Mouse (Mus musculus) right cerebral cortex, adult 2 months (tissue): ENCODE data around the gene Kdm6b.
A peak's percentile ranks its signal among the peaks of the same experiment; 100 is the strongest.

Experiments
- DNase-seq, 2 experiments: peaks; one replicate each; pipeline ENCODE4 v3.0.0; 2021 to 2022; ENCODE audit warnings: low spot score in 2 of 2

Kdm6b gene

GRCm38 (mm10) chr11:69413221-69414181, at the start of gene Kdm6b:
Kdm6b (minus strand) TSS chr11:69413675.
- peak in 1 of 2 experiments; percentile 66 for DNase-seq

GRCm38 (mm10) chr11:69461568-69461967, 48.1 kb upstream of the Kdm6b start:
- no peak for DNase-seq

GRCm38 (mm10) chr11:69459883-69460282, 46.4 kb upstream of the Kdm6b start:
- DNase-seq, result no peak

- no peak for DNase-seq
Observed at GRCm38 (mm10) chr11:69457006-69457579, 43.6 kb upstream of the Kdm6b start.

GRCm38 (mm10) chr11:69452114-69452867, 38.8 kb upstream of the Kdm6b start:
- peak; percentile 15 to 25 for DNase-seq

- DNase-seq, result no peak
Observed at GRCm38 (mm10) chr11:69447299-69447698, 33.8 kb upstream of the Kdm6b start.

- DNase-seq, result no peak
Observed at GRCm38 (mm10) chr11:69443328-69443727, 29.9 kb upstream of the Kdm6b start.

GRCm38 (mm10) chr11:69437291-69437690, 23.8 kb upstream of the Kdm6b start:
- DNase-seq, result no peak

- no peak for DNase-seq
Observed at GRCm38 (mm10) chr11:69433189-69433588, 19.7 kb upstream of the Kdm6b start.

GRCm38 (mm10) chr11:69432640-69432982, 19.1 kb upstream of the Kdm6b start:
- no peak for DNase-seq

GRCm38 (mm10) chr11:69431829-69432639, 18.6 kb upstream of the Kdm6b start:
- DNase-seq, result peak; percentile 76 to 80

- no peak for DNase-seq
Observed at GRCm38 (mm10) chr11:69430631-69431030, 17.2 kb upstream of the Kdm6b start.

GRCm38 (mm10) chr11:69429313-69429712, 15.8 kb upstream of the Kdm6b start:
- no peak for DNase-seq

GRCm38 (mm10) chr11:69428751-69429150, 15.3 kb upstream of the Kdm6b start:
- no peak for DNase-seq

GRCm38 (mm10) chr11:69426246-69426645, 12.8 kb upstream of the Kdm6b start:
- DNase-seq, result no peak

GRCm38 (mm10) chr11:69423885-69424284, 10.4 kb upstream of the Kdm6b start:
- DNase-seq, result no peak

GRCm38 (mm10) chr11:69422842-69423241, 9.4 kb upstream of the Kdm6b start:
- DNase-seq, result no peak

GRCm38 (mm10) chr11:69421131-69421977, 7.9 kb upstream of the Kdm6b start:
- no peak for DNase-seq

- DNase-seq, result no peak
Observed at GRCm38 (mm10) chr11:69420554-69421000, 7.1 kb upstream of the Kdm6b start.

GRCm38 (mm10) chr11:69419813-69420553, 6.5 kb upstream of the Kdm6b start:
- no peak for DNase-seq
